8 mouse cellular contexts compared by ENCODE assay signal in the genomic region with DNA sequence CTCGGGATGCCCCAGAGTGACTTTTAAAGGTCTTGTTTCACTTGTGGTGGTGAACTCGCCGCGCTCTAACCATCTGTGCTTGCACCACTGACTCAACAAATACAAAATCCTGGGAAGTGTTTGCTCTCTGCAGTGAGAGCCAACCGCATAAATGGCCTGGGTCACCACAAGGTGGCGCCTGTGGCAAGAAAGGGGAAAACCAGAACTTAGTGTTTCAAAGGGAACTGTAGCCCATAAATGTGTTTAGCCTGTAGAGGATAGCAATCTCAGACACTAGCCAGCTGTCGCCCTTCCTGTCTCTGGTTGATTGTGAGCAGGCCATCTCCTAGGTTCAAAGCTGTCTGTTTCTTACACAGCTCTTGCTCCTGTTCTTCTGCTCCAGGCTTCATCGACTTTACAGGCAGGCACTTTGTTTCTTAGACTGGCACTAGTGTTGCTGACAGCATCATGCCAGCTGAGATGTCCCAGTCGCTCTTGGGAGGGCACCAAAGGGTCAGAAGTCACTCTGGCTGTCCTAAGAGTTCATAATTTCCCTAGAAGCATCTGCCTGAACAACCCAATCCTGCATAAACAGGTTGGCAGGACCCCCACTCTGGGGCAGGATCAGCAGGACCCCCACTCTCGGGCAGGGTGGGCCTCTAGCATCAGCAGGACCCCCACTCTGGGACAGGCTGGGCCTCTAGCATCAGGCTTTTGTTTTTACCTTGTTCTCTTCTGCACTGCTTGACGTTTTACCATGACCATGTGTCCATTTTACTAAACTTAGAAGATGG. TPM values are rescaled to one million over a fixed set of nuclear protein-coding genes. Genes with fewer than 3 reads are reported as not detected.
A peak's percentile ranks its signal among the peaks of the same experiment; 100 is the strongest.
DNase-seq lines count a peak whose midpoint lies in the region; ATAC-seq and TF ChIP-seq lines count a peak whose summit lies in the region.

No protein-coding gene starts in this region.

- H3K4me3 ChIP-seq in forebrain, embryonic 13.5 days: no peak overlapping the region
- H3K4me3 ChIP-seq in liver, postnatal 0 days (ENCODE audit: low read depth, low read length): no peak overlapping the region
- no peak overlapping the region for H3K4me3 ChIP-seq in neural tube, embryonic 15.5 days (replicated peaks)
- no peak overlapping the region for H3K4me3 ChIP-seq in testis, adult 2 months (ENCODE audit: control insufficient read depth, low read depth, low read length)

- H3K36me3 ChIP-seq in forebrain, embryonic 13.5 days (ENCODE audit: poor library complexity, severe bottlenecking): peaks cover 77% of the 10 kb centered on the region
- H3K36me3 ChIP-seq in liver, postnatal 0 days (replicated peaks; ENCODE audit: insufficient read depth, low read length): peaks cover 10% of the 10 kb centered on the region; the same call in 1 of the 2 replicates
- H3K36me3 ChIP-seq in neural tube, embryonic 15.5 days: peaks cover 63% of the 10 kb centered on the region
- no peaks in the 10 kb centered on the region for H3K36me3 ChIP-seq in testis, adult 2 months (ENCODE audit: control insufficient read depth, insufficient read depth, low read length)

- TF ChIP-seq EP300 in liver, postnatal 0 days (IDR thresholded peaks at IDR 0.05; ENCODE audit: low read depth): no peak

- H3K9ac ChIP-seq in forebrain, embryonic 13.5 days: no peak overlapping the region
- H3K9ac ChIP-seq in liver, postnatal 0 days (replicated peaks): no peak overlapping the region
- H3K9ac ChIP-seq in neural tube, embryonic 15.5 days (replicated peaks): no peak overlapping the region

- DNase-seq in c-Kit-positive CD71-positive TER-119-negative erythroid progenitor cells, embryonic 14.5 days (ENCODE audit: low read depth): peak; percentile 51
- peak; percentile 83 to 89 for DNase-seq in heart, postnatal 14 days
- DNase-seq in kidney, postnatal 4 days: peak; percentile 94 to 95
- peak; percentile 80 for DNase-seq in liver, postnatal 0 days

- TF ChIP-seq POLR2A in testis, adult 2 months (IDR thresholded peaks at IDR 0.05; ENCODE audit: control insufficient read depth, low read depth, low read length): no peak

- intact Hi-C loops in heart, postnatal 14 days (cut with DNase I): loop anchor here (1.0 to 5.0 kb wide), 2 partner anchors 38 to 77 kb away; no protein-coding TSS in a partner anchor

- H3K4me1 ChIP-seq in forebrain, embryonic 13.5 days: peaks cover 17% of the 10 kb centered on the region; the same call in 1 of the 2 replicates
- H3K4me1 ChIP-seq in liver, postnatal 0 days (ENCODE audit: insufficient read depth): no peaks in the 10 kb centered on the region
- H3K4me1 ChIP-seq in neural tube, embryonic 15.5 days: peaks cover 8% of the 10 kb centered on the region; the same call in 1 of the 2 replicates
- H3K4me1 ChIP-seq in testis, adult 2 months (ENCODE audit: control insufficient read depth, insufficient read depth, low read length): no peaks in the 10 kb centered on the region

- no peaks in the 10 kb centered on the region for H3K9me3 ChIP-seq in forebrain, embryonic 13.5 days (replicated peaks)
- H3K9me3 ChIP-seq in liver, postnatal 0 days (ENCODE audit: low read length): no peaks in the 10 kb centered on the region
- no peaks in the 10 kb centered on the region for H3K9me3 ChIP-seq in neural tube, embryonic 15.5 days (replicated peaks)

- peak; percentile 86 for TF ChIP-seq CTCF in liver, postnatal 0 days (IDR thresholded peaks at IDR 0.05; ENCODE audit: low read depth)
- TF ChIP-seq CTCF in testis, adult 2 months (IDR thresholded peaks at IDR 0.05; ENCODE audit: control insufficient read depth, insufficient read depth, insufficient replicate concordance, low read depth, low read length): peak; percentile 61; the same call in 1 of the 2 replicates

- peak; percentile 97 for ATAC-seq in CD4-positive, CD25-positive, alpha-beta regulatory T cell, adult 4 months
- peak; percentile 75 for ATAC-seq in forebrain, embryonic 13.5 days
- peak; percentile 75 for ATAC-seq in liver, postnatal 0 days
- peak; percentile 73 for ATAC-seq in neural tube, embryonic 15.5 days (ENCODE audit: low FRiP score)

- 56% methylated on average over 11 of the region's 11 CpGs for WGBS in forebrain, embryonic 13.5 days
- 47% methylated on average over 11 of the region's 11 CpGs for WGBS in liver, postnatal 0 days (ENCODE audit: insufficient replicate concordance)
- 49% methylated on average over 11 of the region's 11 CpGs for WGBS in neural tube, embryonic 15.5 days

- no peak overlapping the region for H3K4me2 ChIP-seq in forebrain, embryonic 13.5 days
- no peak overlapping the region for H3K4me2 ChIP-seq in liver, postnatal 0 days (ENCODE audit: low read depth, low read length)
- H3K4me2 ChIP-seq in neural tube, embryonic 15.5 days: no peak overlapping the region

- no peaks in the 10 kb centered on the region for H3K27me3 ChIP-seq in forebrain, embryonic 13.5 days
- no peaks in the 10 kb centered on the region for H3K27me3 ChIP-seq in liver, postnatal 0 days (ENCODE audit: insufficient read depth, low read length)
- H3K27me3 ChIP-seq in neural tube, embryonic 15.5 days (replicated peaks): no peaks in the 10 kb centered on the region
- no peaks in the 10 kb centered on the region for H3K27me3 ChIP-seq in testis, adult 2 months (ENCODE audit: control insufficient read depth, insufficient read depth, low read length)

- H3K27ac ChIP-seq in forebrain, embryonic 13.5 days: no peak overlapping the region
- H3K27ac ChIP-seq in liver, postnatal 0 days (ENCODE audit: low read depth): no peak overlapping the region
- H3K27ac ChIP-seq in neural tube, embryonic 15.5 days (replicated peaks): no peak overlapping the region
- no peak overlapping the region for H3K27ac ChIP-seq in testis, adult 2 months (ENCODE audit: control insufficient read depth, insufficient read depth, low read depth, low read length)

RNA-seq across cellular contexts. Expression of a gene that starts 13.2 kb away (rescaled TPM):
- polyA plus RNA-seq in CD4-positive, CD25-positive, alpha-beta regulatory T cell, adult 4 months (2017; shearing (Covaris generic)): 10 to 100 TPM; 35.9 to 38.0 TPM
- 82.1 and 84.1 TPM in 2 replicates for polyA plus RNA-seq in forebrain, embryonic 13.5 days (2015; fragmentation: Nextera tagmentation; extraction: Ambion mirVana)
- total RNA-seq in heart, postnatal 14 days (2021): 10 to 100 TPM in 1 of 2 experiments, 1 to 10 TPM in 1; 9.9 to 10.1 TPM
- 7.4 TPM in 2 replicates for polyA plus RNA-seq in liver, postnatal 0 days (2015; fragmentation: Nextera tagmentation; extraction: Ambion mirVana)
- polyA plus RNA-seq in neural tube, embryonic 15.5 days (2015; fragmentation: Nextera tagmentation; extraction: Ambion mirVana): 41.3 and 44.2 TPM in 2 replicates
- polyA plus RNA-seq in testis, adult 2 months (2012; rRNA removed): 8.9 and 9.3 TPM in 2 replicates

RNA-seq across cellular contexts. Expression of a gene that starts 13.4 kb away (rescaled TPM):
- polyA plus RNA-seq in CD4-positive, CD25-positive, alpha-beta regulatory T cell, adult 4 months (2017; shearing (Covaris generic)): not detected
- 0.09 and 0.29 TPM in 2 replicates for polyA plus RNA-seq in forebrain, embryonic 13.5 days (2015; fragmentation: Nextera tagmentation; extraction: Ambion mirVana)
- under 1 TPM; 0.14 to 0.15 TPM for total RNA-seq in heart, postnatal 14 days (2021)
- polyA plus RNA-seq in liver, postnatal 0 days (2015; fragmentation: Nextera tagmentation; extraction: Ambion mirVana): 0.05 and 0.09 TPM in 2 replicates
- polyA plus RNA-seq in neural tube, embryonic 15.5 days (2015; fragmentation: Nextera tagmentation; extraction: Ambion mirVana): 0.08 and 0.13 TPM in 2 replicates
- 84.2 and 92.2 TPM in 2 replicates for polyA plus RNA-seq in testis, adult 2 months (2012; rRNA removed)

RNA-seq across cellular contexts. Expression of a gene that starts 42.4 kb away (rescaled TPM):
- polyA plus RNA-seq in CD4-positive, CD25-positive, alpha-beta regulatory T cell, adult 4 months (2017; shearing (Covaris generic)): 1 to 10 TPM; 3.3 to 3.9 TPM
- 7.1 and 7.3 TPM in 2 replicates for polyA plus RNA-seq in forebrain, embryonic 13.5 days (2015; fragmentation: Nextera tagmentation; extraction: Ambion mirVana)
- total RNA-seq in heart, postnatal 14 days (2021): 1 to 10 TPM; 4.0 to 4.3 TPM
- 0.53 and 0.70 TPM in 2 replicates for polyA plus RNA-seq in liver, postnatal 0 days (2015; fragmentation: Nextera tagmentation; extraction: Ambion mirVana)
- 2.1 and 3.3 TPM in 2 replicates for polyA plus RNA-seq in neural tube, embryonic 15.5 days (2015; fragmentation: Nextera tagmentation; extraction: Ambion mirVana)
- polyA plus RNA-seq in testis, adult 2 months (2012; rRNA removed): 13.5 and 14.4 TPM in 2 replicates

Comparison
In these comparisons a context has a peak if more than half of its experiments do, and no peak if none do; other contexts are left out.
1. RNA of a gene that starts 13.4 kb away (polyA plus RNA-seq): 84.2 to 92.2 TPM in testis, adult 2 months; 0.08 to 0.13 TPM in neural tube, embryonic 15.5 days, 0.05 to 0.09 TPM in liver, postnatal 0 days, 0.09 to 0.29 TPM in forebrain, embryonic 13.5 days and not detected in CD4-positive, CD25-positive, alpha-beta regulatory T cell, adult 4 months; every median in the first group is over 10 times any median in the second.
2. Peak in every context shown above with its lines, with median percentiles within 50 percentile points of each other: ATAC-seq and DNase-seq.